Mouse (Mus musculus) layer of hippocampus, adult 2 months (tissue): ENCODE measurements around the gene Hist1h4a. TPM values are rescaled to one million over a fixed set of nuclear protein-coding genes. Genes with fewer than 3 reads are reported as not detected.

ENCODE experiments used
- DNase-seq, 2 experiments: peaks; one replicate each; pipeline ENCODE4 v3.0.0; 2022; ENCODE audit warnings: low spot score in 2 of 2
- H3K27ac ChIP-seq: fragments of 200-600 bp; 2 replicates; pipeline ENCODE4 v1.8.1; 2022
- H3K4me3 ChIP-seq: fragments of 200-600 bp; 2 replicates; pipeline ENCODE4 v1.8.1; 2022; ENCODE audit warnings: mild to moderate bottlenecking
- CTCF ChIP-seq: fragments of 200-600 bp; conservative IDR thresholded peaks from 2 replicates; pipeline ENCODE4 v1.8.1; 2022; ENCODE audit warnings: antibody characterized with exemption, mild to moderate bottlenecking, moderate library complexity
- total RNA-seq, 2 experiments: library from RNA; stranded (reverse); gene quantifications; 2 replicates each; pipeline ENCODE4 v1.2.3; 2021

Gene Hist1h4a
- total RNA-seq, 2 experiments from 2014 or later, result 46.0 to 55.3 TPM

DNA sequence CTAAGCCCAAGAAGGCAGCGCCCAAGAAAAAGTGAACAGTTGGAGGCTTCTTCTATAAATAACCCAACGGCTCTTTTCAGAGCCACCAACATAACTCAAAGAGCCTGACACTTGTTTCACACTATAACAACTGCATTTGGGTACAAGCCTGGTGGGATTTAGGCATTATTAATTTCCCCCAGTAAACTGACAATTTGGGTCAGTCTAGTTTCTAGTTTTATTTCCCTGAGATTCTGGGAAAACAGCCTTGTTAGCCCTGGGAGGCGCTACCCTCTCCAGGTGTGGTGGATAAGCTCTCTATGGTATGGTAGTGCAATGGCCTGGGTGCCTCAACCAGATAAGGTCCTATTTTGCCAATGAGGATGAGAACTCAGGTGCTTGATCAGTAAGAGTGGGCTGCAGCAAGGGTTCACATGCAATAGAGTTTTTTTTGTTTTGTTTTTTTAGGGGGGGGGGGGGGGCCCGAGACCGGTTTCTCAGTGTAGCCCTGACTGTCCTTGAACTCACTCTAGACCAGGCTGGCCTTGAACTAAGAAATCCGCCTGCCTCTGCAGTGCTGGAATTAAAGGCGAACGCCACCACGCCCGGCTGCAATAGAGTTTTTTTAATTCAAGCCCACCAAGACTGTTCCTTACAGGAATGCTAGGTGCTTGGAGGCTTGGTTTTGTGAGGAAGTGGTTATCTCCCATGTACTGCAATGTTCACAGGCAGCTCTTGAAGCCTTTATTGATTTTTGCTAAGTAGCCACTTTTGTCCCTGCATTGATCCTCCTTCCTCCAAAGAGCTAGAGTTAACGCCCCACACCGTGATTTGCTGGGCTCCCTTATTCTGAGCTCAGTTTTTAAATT, 3.5 kb upstream of the Hist1h4a start:
- no peak for DNase-seq
- Histone ChIP-seq H3K4me3 (peak overlapping the region; percentile 69), H3K27ac (peak overlapping the region; percentile 86)
- TF ChIP-seq CTCF, result no peak

GRCm38 (mm10) chr13:23763586-23764323, 2.7 kb upstream of the Hist1h4a start, which contains the start of gene Hist1h1a:
Hist1h1a (plus strand) TSS chr13:23763666.
- TF ChIP-seq CTCF, result no peak
- DNase-seq, result peak; percentile 76 to 81
- Histone ChIP-seq H3K27ac (peak within 1 kb of the TSS; percentile 86), H3K4me3 (peak within 1 kb of the TSS; percentile 69)

GRCm38 (mm10) chr13:23763242-23763585, 2.2 kb upstream of the Hist1h4a start:
- TF ChIP-seq CTCF, result no peak
- peak overlapping the region; percentile 86 for H3K27ac ChIP-seq
- DNase-seq, result no peak
- H3K4me3 ChIP-seq, result peak overlapping the region; percentile 69

DNA sequence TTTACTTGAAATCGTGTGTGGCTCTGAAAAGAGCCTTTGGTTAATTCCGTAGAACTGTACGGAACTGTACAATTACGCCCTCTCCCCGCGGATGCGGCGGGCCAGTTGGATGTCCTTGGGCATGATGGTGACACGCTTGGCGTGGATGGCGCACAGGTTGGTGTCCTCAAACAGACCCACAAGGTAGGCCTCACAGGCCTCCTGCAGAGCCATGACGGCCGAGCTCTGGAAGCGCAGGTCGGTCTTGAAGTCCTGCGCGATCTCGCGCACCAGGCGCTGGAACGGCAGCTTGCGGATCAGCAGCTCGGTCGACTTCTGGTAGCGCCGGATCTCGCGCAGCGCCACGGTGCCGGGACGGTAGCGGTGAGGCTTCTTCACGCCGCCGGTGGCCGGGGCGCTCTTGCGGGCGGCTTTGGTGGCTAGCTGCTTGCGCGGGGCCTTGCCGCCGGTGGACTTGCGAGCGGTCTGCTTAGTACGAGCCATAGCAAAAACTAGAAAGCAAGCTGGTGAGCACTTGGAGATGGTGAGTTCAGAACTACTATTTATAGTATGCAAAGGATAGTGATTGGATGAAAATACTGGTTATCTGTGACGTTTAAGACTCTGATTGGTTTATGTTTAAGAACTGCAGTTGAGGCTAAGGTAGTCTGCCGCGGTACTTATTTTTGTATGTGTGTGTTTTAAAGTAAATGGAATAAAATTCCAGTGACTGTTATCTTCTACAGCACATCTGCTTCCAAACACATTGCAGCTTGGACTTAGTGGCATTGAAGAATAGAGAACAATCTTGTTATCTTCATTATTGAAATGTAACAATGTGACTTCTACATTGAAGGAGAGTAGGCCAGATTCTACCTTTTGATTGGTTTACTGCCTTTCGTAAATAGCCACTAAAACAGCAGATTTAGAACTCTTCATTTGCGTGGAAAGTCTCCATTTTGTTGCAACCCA, 1.1 kb upstream of the Hist1h4a start, which contains the start of gene Hist1h3a:
Gene Hist1h3a (minus strand): TSS at position 516 of the 951 bp plus-strand sequence.
- peak within 1 kb of the TSS; percentile 69 for H3K4me3 ChIP-seq
- H3K27ac ChIP-seq, result peak within 1 kb of the TSS; percentile 86
- DNase-seq, result peak; percentile 61 to 75

GRCm38 (mm10) chr13:23760240-23760971, 624 bp downstream of the Hist1h4a start:
- peak; percentile 26; the same call in 1 of the 2 replicates for TF ChIP-seq CTCF
- H3K4me3 ChIP-seq, result peak overlapping the region; percentile 69
- peak overlapping the region; percentile 75 for H3K27ac ChIP-seq
- DNase-seq, result no peak

DNA sequence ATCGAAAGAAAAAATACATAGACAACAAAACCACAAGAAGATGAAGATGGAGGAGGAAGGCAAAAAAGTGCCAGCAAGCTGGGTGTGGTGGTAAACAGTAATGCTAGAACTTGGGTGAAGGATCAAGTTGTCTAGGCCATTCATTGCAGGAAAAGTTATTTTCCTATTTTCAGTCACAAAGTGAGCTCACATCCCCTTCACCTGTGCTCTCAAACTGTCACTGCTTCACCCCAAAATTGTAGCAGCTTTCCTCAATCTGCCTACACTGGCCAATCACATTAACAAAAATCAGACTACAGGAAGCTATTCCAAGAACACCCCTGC, 1.2 kb downstream of the Hist1h4a start:
- no peak for TF ChIP-seq CTCF
- Histone ChIP-seq H3K27ac (no peak overlapping the region), H3K4me3 (no peak overlapping the region)
- DNase-seq, result no peak

DNA sequence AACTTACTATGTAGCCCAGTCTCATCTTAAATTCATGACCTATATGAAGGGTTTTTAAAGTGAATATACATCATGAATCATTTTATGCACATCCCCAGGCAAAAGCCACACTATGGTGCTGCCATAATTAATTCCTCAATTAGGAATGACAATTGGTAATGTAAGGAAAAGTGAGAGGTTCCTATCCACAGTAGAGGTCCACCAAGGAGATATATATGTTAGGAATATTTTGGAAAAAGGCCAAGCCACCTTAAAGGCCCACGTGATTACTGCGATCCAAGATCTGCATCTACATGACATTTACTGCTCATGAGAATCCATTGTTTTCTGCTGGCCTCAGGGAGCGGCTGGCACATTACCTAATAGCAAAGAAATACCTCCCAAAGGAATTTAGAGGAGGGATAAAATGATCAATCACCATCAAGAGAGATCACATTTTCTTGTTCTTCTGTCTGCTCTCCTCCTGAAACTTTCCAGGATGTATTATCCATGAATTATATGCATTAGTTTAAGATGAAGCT, 1.7 kb downstream of the Hist1h4a start:
- H3K27ac ChIP-seq, result no peak overlapping the region
- no peak for TF ChIP-seq CTCF
- no peak for DNase-seq
- no peak overlapping the region for H3K4me3 ChIP-seq

DNA sequence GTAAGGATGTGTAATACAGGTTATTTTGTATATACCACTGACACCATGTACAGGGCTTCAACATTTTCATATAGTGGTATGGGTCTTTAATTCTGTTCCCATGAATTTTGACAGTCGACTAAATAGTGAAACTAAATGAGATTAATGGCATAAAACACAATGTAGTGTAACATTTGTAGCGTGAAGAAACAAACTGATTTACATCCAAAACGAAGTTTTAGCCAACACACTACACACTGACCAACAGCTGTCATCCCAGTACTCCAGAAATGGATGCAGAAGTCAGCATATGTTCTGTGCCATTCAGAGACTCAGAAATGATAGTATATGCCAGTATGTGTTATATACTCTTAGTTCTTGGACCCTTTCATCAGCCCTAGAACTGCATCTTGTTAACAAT, 3.1 kb downstream of the Hist1h4a start:
- Histone ChIP-seq H3K4me3 (no peak overlapping the region), H3K27ac (no peak overlapping the region)
- DNase-seq, result no peak
- no peak for TF ChIP-seq CTCF

GRCm38 (mm10) chr13:23757211-23757773, 3.7 kb downstream of the Hist1h4a start:
- peak overlapping the region; percentile 81 for H3K27ac ChIP-seq
- peak overlapping the region; percentile 48 for H3K4me3 ChIP-seq
- no peak for TF ChIP-seq CTCF
- peak in 1 of 2 experiments; percentile 24 for DNase-seq

GRCm38 (mm10) chr13:23756790-23757189, 4.2 kb downstream of the Hist1h4a start, which contains the start of gene Hist1h4b:
Hist1h4b (plus strand) TSS chr13:23757013.
- TF ChIP-seq CTCF, result no peak
- Histone ChIP-seq H3K4me3 (peak within 1 kb of the TSS; percentile 48), H3K27ac (peak within 1 kb of the TSS; percentile 81)
- DNase-seq, result peak; percentile 89 to 94

GRCm38 (mm10) chr13:23755000-23755399, 6.0 kb downstream of the Hist1h4a start:
- no peak overlapping the region for H3K27ac ChIP-seq
- TF ChIP-seq CTCF, result no peak
- no peak overlapping the region for H3K4me3 ChIP-seq
- DNase-seq, result no peak
